Mouse (Mus musculus) forebrain, embryonic 11.5 days (tissue): ENCODE measurements around the gene Tex264. TPM values are rescaled to one million over a fixed set of nuclear protein-coding genes. Genes with fewer than 3 reads are reported as not detected.

Experiments
- ATAC-seq: fragments of 200-750 bp; cut with Nextera tagmentation; replicated peaks from 2 replicates; pipeline ENCODE4 v1.8.0; 2017; ENCODE audit warnings: moderate TSS enrichment; ENCODE audit not compliant: low FRiP score
- DNase-seq: peaks from one replicate; pipeline ENCODE4 v3.0.0-alpha.2; 2017; ENCODE audit warnings: low spot score
- H3K27ac ChIP-seq: fragments of 300-500 bp; sonication (generic); 2 replicates; pipeline ENCODE4 v1.5.1; 2014; ENCODE audit warnings: low read depth, low read length
- H3K27me3 ChIP-seq: fragments of 300-500 bp; sonication (generic); 2 replicates; pipeline ENCODE4 v1.6.1; 2014; ENCODE audit warnings: mild to moderate bottlenecking, low read length, mixed read lengths; ENCODE audit not compliant: control insufficient read depth, insufficient read depth
- H3K36me3 ChIP-seq: fragments of 300-500 bp; sonication (generic); 2 replicates; pipeline ENCODE4 v1.6.1; 2014; ENCODE audit warnings: mild to moderate bottlenecking, low read length, moderate library complexity, mixed read lengths; ENCODE audit not compliant: control insufficient read depth, insufficient read depth
- H3K4me1 ChIP-seq: fragments of 300-500 bp; sonication (generic); replicated peaks from 2 replicates; pipeline ENCODE4 v1.6.1; 2014; ENCODE audit warnings: low read length, mixed read lengths; ENCODE audit not compliant: control insufficient read depth, insufficient read depth
- H3K4me2 ChIP-seq: fragments of 300-500 bp; sonication (generic); 2 replicates; pipeline ENCODE4 v1.6.1; 2014; ENCODE audit warnings: low read depth, mild to moderate bottlenecking, low read length, moderate library complexity, mixed read lengths; ENCODE audit not compliant: severe bottlenecking
- H3K4me3 ChIP-seq: fragments of 300-500 bp; sonication (generic); 2 replicates; pipeline ENCODE4 v1.5.1; 2014; ENCODE audit warnings: low read depth, low read length
- H3K9ac ChIP-seq: fragments of 300-500 bp; sonication (generic); 2 replicates; pipeline ENCODE4 v1.6.1; 2014; ENCODE audit warnings: low read length
- H3K9me3 ChIP-seq: fragments of 300-500 bp; sonication (generic); 2 replicates; pipeline ENCODE4 v1.6.1; 2016; ENCODE audit warnings: low read length, mixed read lengths; ENCODE audit not compliant: control insufficient read depth
- WGBS: fragments of 180-500 bp; shearing (Covaris S2); extraction: QIAGEN DNeasy Blood & Tissue Kit; methylation state at CpG from one replicate; pipeline ENCODE4 v1.1.7; 2014; 5-methylcytosine and 5-hydroxymethylcytosine counted together
- polyA plus RNA-seq: library from polyadenylated mRNA; unstranded; fragments of >200 nt; fragmentation: Nextera tagmentation; extraction: Ambion mirVana; gene quantifications from 2 replicates; pipeline ENCODE4 v1.2.1, GENCODE M21; 2014

Tex264 gene
- polyA plus RNA-seq = 29.2 and 31.9 TPM in 2 replicates

DNA sequence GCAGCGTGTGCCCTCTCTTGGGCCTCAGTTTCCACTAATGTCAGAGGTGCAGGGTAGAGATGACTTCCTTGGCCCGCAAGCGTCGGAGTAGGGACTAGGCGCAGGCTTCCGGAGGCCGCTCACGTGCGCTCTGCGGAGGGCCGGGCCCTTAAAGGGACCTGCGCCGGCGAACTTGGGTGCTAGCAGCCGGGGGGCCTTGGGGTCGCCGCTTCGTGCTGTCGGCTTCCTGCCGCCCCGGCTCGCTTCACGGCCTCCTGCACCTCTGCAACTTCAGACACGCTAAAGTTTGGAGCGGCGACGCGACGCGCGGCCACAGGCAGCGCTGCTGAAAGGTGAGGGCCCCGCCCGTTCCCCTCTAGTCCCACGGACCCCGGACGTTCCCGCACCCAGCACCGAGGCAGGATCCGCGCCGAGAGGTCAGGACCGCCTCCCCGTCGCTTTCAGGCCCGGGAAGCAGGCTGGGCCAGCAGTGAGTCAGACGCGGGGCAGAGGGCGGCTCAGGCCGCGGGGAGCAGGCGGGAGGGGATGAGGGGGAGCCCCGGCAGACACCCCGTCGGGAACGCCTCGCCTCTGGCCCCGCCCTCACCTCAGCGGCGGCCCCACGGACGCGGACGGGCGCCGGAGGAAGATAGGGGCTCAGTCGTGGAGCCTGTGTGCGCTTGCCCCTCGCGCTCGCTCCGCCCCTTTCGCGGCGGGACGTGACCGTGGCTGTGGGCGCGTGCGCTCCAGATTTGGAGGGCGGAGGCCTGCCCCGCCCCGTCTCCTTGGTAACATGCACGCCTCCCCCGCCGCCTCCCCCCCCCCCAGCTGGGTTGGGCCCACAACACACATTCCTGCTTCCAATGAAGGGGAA lies at the start of gene Tex264:
Gene Tex264, minus strand, starts transcription at position 679 of the 853 bp plus-strand sequence.
- peak; percentile 88 for DNase-seq
- H3K4me1 ChIP-seq = no peaks in the 10 kb centered on the region; the same call in 1 of the 2 replicates
- H3K27me3 ChIP-seq = no peaks in the 10 kb centered on the region
- H3K9ac ChIP-seq = peak within 1 kb of the TSS; percentile 77
- under 1% methylated on average over 71 of the region's 86 CpGs for WGBS
- H3K27ac ChIP-seq = no peak within 1 kb of the TSS
- H3K9me3 ChIP-seq = no peaks in the 10 kb centered on the region
- ATAC-seq = peak; percentile 86
- H3K4me3 ChIP-seq = peak within 1 kb of the TSS; percentile 78
- H3K36me3 ChIP-seq = no peaks in the 10 kb centered on the region; the same call in 1 of the 2 replicates
- H3K4me2 ChIP-seq = peak within 1 kb of the TSS; percentile 99

DNA sequence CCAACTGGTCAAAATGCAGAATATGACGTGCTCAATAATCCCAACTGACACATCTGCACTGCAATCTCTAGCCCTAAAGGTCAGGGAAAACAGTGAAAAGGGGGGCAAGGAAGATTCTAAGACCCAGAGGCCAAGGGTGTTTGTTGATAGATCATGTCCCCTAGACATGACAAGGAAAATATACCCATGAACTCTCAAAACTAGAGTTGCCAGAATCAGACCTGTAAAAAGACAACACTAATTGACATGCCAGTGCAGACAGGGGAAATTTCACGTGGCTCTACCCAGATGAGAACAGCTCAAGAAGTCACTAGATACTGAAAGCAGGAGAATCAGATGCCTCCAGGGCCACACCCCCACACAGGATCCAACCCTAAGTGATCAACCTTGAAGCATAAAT lies 48.0 kb upstream of the Tex264 start:
- Histone ChIP-seq H3K4me3 (no peak overlapping the region), H3K9me3 (no peaks in the 10 kb centered on the region), H3K27ac (no peak overlapping the region), H3K4me2 (no peak overlapping the region), H3K27me3 (no peaks in the 10 kb centered on the region), H3K4me1 (no peaks in the 10 kb centered on the region), H3K36me3 (no peaks in the 10 kb centered on the region), H3K9ac (no peak overlapping the region)
- 87% methylated on average over 2 of the region's 2 CpGs for WGBS
- DNase-seq (no peak), ATAC-seq (no peak)

DNA sequence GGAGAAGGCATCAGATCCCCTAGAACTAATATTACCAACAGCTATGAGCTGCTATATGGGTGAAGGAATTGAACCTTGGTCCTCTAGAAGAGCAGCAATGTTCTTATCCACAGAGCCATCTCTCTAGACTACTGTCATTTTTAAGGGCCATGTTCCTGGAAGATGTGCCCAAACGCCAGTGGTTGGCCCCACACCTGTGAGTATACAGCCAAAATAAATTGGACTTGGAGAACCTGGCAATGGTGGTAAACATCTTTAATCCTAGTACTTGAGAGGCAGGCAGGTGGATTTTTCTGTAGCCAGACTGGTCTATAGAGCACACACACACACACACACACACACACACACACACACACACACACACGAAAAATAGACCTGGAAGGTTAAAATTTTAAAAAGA lies 43.7 kb upstream of the Tex264 start:
- DNase-seq (no peak), ATAC-seq (no peak)
- Histone ChIP-seq H3K4me2 (no peak overlapping the region), H3K4me3 (no peak overlapping the region), H3K9ac (no peak overlapping the region), H3K9me3 (no peaks in the 10 kb centered on the region), H3K4me1 (no peaks in the 10 kb centered on the region), H3K36me3 (no peaks in the 10 kb centered on the region), H3K27ac (no peak overlapping the region), H3K27me3 (no peaks in the 10 kb centered on the region)
- WGBS = 90% methylated on average over 2 of the region's 2 CpGs

DNA sequence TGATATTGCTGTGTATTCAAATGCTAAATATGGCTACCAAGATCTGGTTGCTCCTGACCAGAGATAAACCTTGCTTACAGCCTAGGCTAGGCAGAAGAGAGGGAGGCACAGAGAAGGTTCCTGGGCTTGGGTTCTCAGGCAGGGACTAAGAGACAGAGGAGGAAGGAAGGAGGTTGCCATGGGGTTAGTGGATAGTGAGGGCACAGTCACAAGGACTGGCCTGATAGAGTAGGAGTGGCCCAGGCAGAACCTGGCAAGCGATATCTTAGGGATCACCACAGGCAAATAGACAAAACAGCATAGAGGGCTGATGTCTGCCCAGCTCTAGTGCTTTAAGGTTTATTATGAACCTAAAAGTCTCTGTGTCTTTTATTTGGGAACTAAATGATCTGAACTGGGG lies 41.2 kb upstream of the Tex264 start:
- Histone ChIP-seq H3K4me3 (no peak overlapping the region), H3K9ac (no peak overlapping the region), H3K4me2 (no peak overlapping the region), H3K36me3 (no peaks in the 10 kb centered on the region), H3K9me3 (no peaks in the 10 kb centered on the region), H3K27ac (no peak overlapping the region), H3K27me3 (no peaks in the 10 kb centered on the region), H3K4me1 (no peaks in the 10 kb centered on the region)
- no peak for DNase-seq
- no peak for ATAC-seq
- 100% methylated on average over 1 of the region's 1 CpGs for WGBS

DNA sequence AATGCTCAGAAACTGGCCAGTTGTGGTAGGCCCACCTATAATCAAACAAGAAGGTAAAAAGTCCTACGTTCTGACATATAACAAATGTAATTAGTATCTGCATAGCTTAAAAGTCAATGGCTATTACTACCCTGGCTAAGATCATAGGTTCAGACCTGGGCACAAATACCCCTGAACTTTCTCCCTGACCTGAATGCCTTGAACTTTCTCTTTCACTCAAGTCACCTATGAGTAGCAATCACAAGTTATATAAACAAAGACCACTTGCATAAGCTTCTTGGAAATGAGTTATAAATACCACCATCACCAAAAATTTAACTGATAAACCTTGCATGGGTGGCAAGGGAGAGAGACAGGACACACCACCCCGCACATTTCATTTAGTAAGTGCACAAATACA lies 39.7 kb upstream of the Tex264 start:
- 95% methylated on average over 2 of the region's 2 CpGs for WGBS
- no peak overlapping the region for H3K4me2 ChIP-seq
- H3K27ac ChIP-seq = no peak overlapping the region
- no peaks in the 10 kb centered on the region for H3K27me3 ChIP-seq
- H3K9me3 ChIP-seq = no peaks in the 10 kb centered on the region
- H3K36me3 ChIP-seq = no peaks in the 10 kb centered on the region
- no peaks in the 10 kb centered on the region for H3K4me1 ChIP-seq
- DNase-seq (no peak), ATAC-seq (no peak)
- H3K4me3 ChIP-seq = no peak overlapping the region
- H3K9ac ChIP-seq = no peak overlapping the region

DNA sequence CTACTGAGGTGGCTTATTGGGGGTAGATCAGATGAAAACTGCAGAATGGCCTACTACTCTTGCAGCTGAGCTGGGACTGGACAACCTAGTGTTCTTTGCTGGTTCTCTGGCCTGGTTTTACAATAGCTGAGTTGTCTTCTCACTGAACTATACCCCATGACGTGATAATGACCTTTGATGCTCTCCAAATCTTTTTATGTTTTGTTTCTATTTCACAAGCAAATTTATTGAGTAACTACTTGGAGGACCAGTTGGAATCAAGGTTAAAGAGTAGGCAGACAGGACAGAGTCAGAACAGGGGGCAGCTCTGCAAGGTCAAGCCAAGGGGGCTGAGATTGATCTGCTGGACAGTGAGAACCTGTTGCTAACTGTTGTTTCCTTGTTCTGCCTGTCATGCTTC lies 39.1 kb upstream of the Tex264 start:
- Histone ChIP-seq H3K27ac (no peak overlapping the region), H3K27me3 (no peaks in the 10 kb centered on the region), H3K4me1 (no peaks in the 10 kb centered on the region), H3K9ac (no peak overlapping the region), H3K4me3 (no peak overlapping the region), H3K36me3 (no peaks in the 10 kb centered on the region), H3K9me3 (no peaks in the 10 kb centered on the region), H3K4me2 (no peak overlapping the region)
- DNase-seq (no peak), ATAC-seq (no peak)
- WGBS = 92% methylated on average over 1 of the region's 1 CpGs

DNA sequence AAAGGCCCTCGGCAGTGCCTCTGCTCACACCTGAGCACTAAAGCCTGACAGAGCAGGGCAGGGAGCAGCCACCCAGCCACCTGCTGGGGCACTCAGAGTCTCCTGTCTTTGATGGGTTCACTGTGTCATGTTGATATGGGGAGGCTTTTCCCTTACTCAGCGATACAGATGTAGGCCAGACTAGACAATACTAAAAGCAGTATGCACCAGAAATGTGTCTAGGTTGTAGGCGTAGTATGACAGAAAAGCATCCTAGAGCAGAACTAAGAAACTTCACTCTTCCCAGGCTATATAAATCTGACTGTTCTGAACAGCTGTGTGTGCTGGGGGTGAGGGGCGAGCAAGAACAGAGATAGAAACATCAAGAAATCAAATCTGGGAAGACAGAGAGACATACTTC lies 31.0 kb upstream of the Tex264 start:
- Histone ChIP-seq H3K4me2 (no peak overlapping the region), H3K4me1 (no peaks in the 10 kb centered on the region), H3K27me3 (no peaks in the 10 kb centered on the region), H3K36me3 (peaks cover 8% of the 10 kb centered on the region; the same call in 1 of the 2 replicates), H3K4me3 (no peak overlapping the region), H3K9me3 (no peaks in the 10 kb centered on the region), H3K9ac (no peak overlapping the region), H3K27ac (no peak overlapping the region)
- DNase-seq = no peak
- ATAC-seq = no peak
- WGBS = 95% methylated on average over 4 of the region's 4 CpGs

DNA sequence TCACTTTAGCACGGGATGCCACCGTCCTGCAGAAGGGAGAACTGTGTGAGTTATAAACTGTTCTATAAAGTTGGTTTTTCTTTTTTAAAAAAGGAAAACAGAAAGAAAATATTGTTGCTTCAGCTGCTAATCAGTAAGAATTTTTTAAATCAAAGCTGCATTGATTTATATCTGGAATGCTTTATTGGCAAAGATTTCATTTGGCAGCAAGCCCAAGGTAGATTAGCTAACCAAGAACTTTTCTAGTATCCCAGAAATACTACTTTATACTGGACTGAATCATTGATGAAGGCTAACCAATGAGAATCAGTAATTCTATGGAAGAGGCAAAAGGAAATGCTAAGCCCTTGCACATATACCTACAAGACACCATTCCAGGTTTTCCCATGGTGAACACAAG lies 30.5 kb upstream of the Tex264 start:
- Histone ChIP-seq H3K9ac (no peak overlapping the region), H3K4me1 (no peaks in the 10 kb centered on the region), H3K9me3 (no peaks in the 10 kb centered on the region), H3K27ac (no peak overlapping the region), H3K4me2 (no peak overlapping the region), H3K27me3 (no peaks in the 10 kb centered on the region), H3K36me3 (peaks cover 9% of the 10 kb centered on the region; the same call in 1 of the 2 replicates), H3K4me3 (no peak overlapping the region)
- DNase-seq = no peak
- WGBS = 97% methylated on average over 2 of the region's 2 CpGs
- ATAC-seq = no peak

DNA sequence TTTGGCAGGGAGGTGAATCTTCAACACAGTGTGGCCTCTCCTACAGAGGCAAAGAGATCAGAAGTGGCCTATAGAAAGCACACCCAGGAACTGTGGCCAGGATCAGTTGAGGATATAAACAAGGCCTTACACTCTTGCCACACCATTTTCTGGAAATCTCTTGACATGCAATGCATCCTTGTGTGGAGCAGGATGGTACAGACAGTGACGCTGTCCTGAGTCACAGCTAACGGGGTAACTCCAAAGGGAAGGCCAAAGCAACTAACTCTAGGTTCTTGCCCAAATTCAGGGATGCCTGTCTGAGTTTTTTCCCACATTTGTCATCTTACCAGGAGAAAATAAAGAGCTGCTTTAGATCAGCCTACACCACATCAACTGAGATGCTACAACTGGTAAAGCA lies 26.7 kb upstream of the Tex264 start:
- DNase-seq (no peak), ATAC-seq (no peak)
- Histone ChIP-seq H3K36me3 (peaks cover 7% of the 10 kb centered on the region; the same call in 1 of the 2 replicates), H3K27ac (no peak overlapping the region), H3K4me2 (no peak overlapping the region), H3K27me3 (no peaks in the 10 kb centered on the region), H3K4me1 (no peaks in the 10 kb centered on the region), H3K9me3 (no peaks in the 10 kb centered on the region), H3K4me3 (no peak overlapping the region), H3K9ac (no peak overlapping the region)
- 96% methylated on average over 2 of the region's 2 CpGs for WGBS
